9 mouse cellular contexts compared by ENCODE assay signal in genomic region chr4:149277571-149277970, GRCm38 (mm10). TPM values are rescaled to one million over a fixed set of nuclear protein-coding genes. Genes with fewer than 3 reads are reported as not detected.
A peak's percentile ranks its signal among the peaks of the same experiment; 100 is the strongest.
DNase-seq lines count a peak whose midpoint lies in the region; ATAC-seq and TF ChIP-seq lines count a peak whose summit lies in the region.
"Had no signal": no experiment of that assay in that cellular context is flagged by ENCODE, and none has a peak within 500 bp of the region (broad histone marks: within the 10 kb centered on the region; RNA-seq: fewer than 3 reads in every experiment).

No protein-coding gene starts in this region.

- H3K27me3 ChIP-seq in forebrain, embryonic 10.5 days (ENCODE audit: poor library complexity, severe bottlenecking) = no peaks in the 10 kb centered on the region
- H3K27me3 ChIP-seq in forebrain, embryonic 11.5 days (ENCODE audit: control insufficient read depth, insufficient read depth, low read length) = no peaks in the 10 kb centered on the region
- H3K27me3 ChIP-seq in heart, embryonic 13.5 days (replicated peaks) = no peaks in the 10 kb centered on the region
- H3K27me3 ChIP-seq in limb, embryonic 15.5 days = no peaks in the 10 kb centered on the region
- no peaks in the 10 kb centered on the region for H3K27me3 ChIP-seq in stomach, postnatal 0 days (ENCODE audit: control insufficient read depth, insufficient read depth, low read length)
- H3K27me3 ChIP-seq: neural tube, embryonic 12.5 days had no signal

- 86% methylated on average over 4 of the region's 4 CpGs for WGBS in forebrain, embryonic 10.5 days
- WGBS in forebrain, embryonic 11.5 days = 79% methylated on average over 4 of the region's 4 CpGs
- WGBS in heart, embryonic 13.5 days = 36% methylated on average over 4 of the region's 4 CpGs
- WGBS in limb, embryonic 15.5 days = 18% methylated on average over 4 of the region's 4 CpGs
- 21% methylated on average over 4 of the region's 4 CpGs for WGBS in stomach, postnatal 0 days

- H3K9ac ChIP-seq in forebrain, embryonic 11.5 days (ENCODE audit: low read length) = no peak overlapping the region
- 0 out of 2 replicates have a peak overlapping the region, but pooled peaks have one; percentile 24 for H3K9ac ChIP-seq in heart, embryonic 13.5 days
- no peak overlapping the region for H3K9ac ChIP-seq in limb, embryonic 15.5 days
- H3K9ac ChIP-seq in stomach, postnatal 0 days (ENCODE audit: low read length) = no peak overlapping the region
- H3K9ac ChIP-seq: neural tube, embryonic 12.5 days had no signal

- no peak overlapping the region for H3K4me2 ChIP-seq in forebrain, embryonic 11.5 days (ENCODE audit: low read depth, low read length, severe bottlenecking)
- peak overlapping the region; percentile 62 for H3K4me2 ChIP-seq in heart, embryonic 13.5 days
- H3K4me2 ChIP-seq in limb, embryonic 15.5 days = 0 out of 2 replicates have a peak overlapping the region, but pooled peaks have one; percentile 8
- H3K4me2 ChIP-seq in stomach, postnatal 0 days (replicated peaks; ENCODE audit: low read depth) = 0 out of 2 replicates have a peak overlapping the region, but pooled peaks have one; percentile 4
- H3K4me2 ChIP-seq: neural tube, embryonic 12.5 days had no signal

- no peak for TF ChIP-seq CTCF in brain, embryonic 14.5 days (IDR thresholded peaks at IDR 0.05; ENCODE audit: borderline replicate concordance, extremely low read depth, insufficient read depth, insufficient read length)
- TF ChIP-seq CTCF in stomach, postnatal 0 days (IDR thresholded peaks at IDR 0.05; ENCODE audit: low read depth) = no peak

- peaks cover 11% of the 10 kb centered on the region; the same call in 1 of the 2 replicates for H3K9me3 ChIP-seq in forebrain, embryonic 10.5 days
- H3K9me3 ChIP-seq in forebrain, embryonic 11.5 days (ENCODE audit: control insufficient read depth, low read length) = peaks cover 3% of the 10 kb centered on the region; the same call in 1 of the 2 replicates
- no peaks in the 10 kb centered on the region for H3K9me3 ChIP-seq in heart, embryonic 13.5 days
- H3K9me3 ChIP-seq in limb, embryonic 15.5 days = no peaks in the 10 kb centered on the region
- no peaks in the 10 kb centered on the region for H3K9me3 ChIP-seq in stomach, postnatal 0 days (ENCODE audit: control insufficient read depth, low read length)
- H3K9me3 ChIP-seq: neural tube, embryonic 12.5 days had no signal

- TF ChIP-seq EP300 in stomach, postnatal 0 days (optimal IDR thresholded peaks at IDR 0.05) = no peak

- peak; percentile 24 for DNase-seq in forebrain, embryonic 10.5 days (ENCODE audit: extremely low spot score, low spot score)
- DNase-seq in forebrain, embryonic 11.5 days (ENCODE audit: low spot score) = no peak
- peak; percentile 84 for DNase-seq in brain, embryonic 14.5 days (ENCODE audit: low read depth)
- peak; percentile 62 for DNase-seq in stomach, postnatal 0 days (ENCODE audit: low spot score)
- DNase-seq in cerebellum, adult 8-10 months = no peak

- H3K4me1 ChIP-seq in forebrain, embryonic 10.5 days = peaks cover 25% of the 10 kb centered on the region
- H3K4me1 ChIP-seq in forebrain, embryonic 11.5 days (replicated peaks; ENCODE audit: control insufficient read depth, insufficient read depth, low read length) = no peaks in the 10 kb centered on the region
- H3K4me1 ChIP-seq in heart, embryonic 13.5 days = peaks cover 42% of the 10 kb centered on the region
- peaks cover 9% of the 10 kb centered on the region; the same call in 1 of the 2 replicates for H3K4me1 ChIP-seq in limb, embryonic 15.5 days
- no peaks in the 10 kb centered on the region for H3K4me1 ChIP-seq in stomach, postnatal 0 days (replicated peaks; ENCODE audit: control insufficient read depth, insufficient read depth)

- peaks cover 64% of the 10 kb centered on the region for H3K36me3 ChIP-seq in forebrain, embryonic 10.5 days (replicated peaks)
- peaks cover 20% of the 10 kb centered on the region for H3K36me3 ChIP-seq in forebrain, embryonic 11.5 days (ENCODE audit: control insufficient read depth, insufficient read depth, low read length)
- H3K36me3 ChIP-seq in heart, embryonic 13.5 days = peaks cover 43% of the 10 kb centered on the region
- H3K36me3 ChIP-seq in limb, embryonic 15.5 days = peaks cover 26% of the 10 kb centered on the region
- peaks cover 12% of the 10 kb centered on the region for H3K36me3 ChIP-seq in stomach, postnatal 0 days (ENCODE audit: control insufficient read depth, insufficient read depth, low read length)

- H3K4me3 ChIP-seq in forebrain, embryonic 10.5 days = no peak overlapping the region
- H3K4me3 ChIP-seq in forebrain, embryonic 11.5 days (ENCODE audit: low read depth, low read length) = no peak overlapping the region
- peak overlapping the region; percentile 24; the same call in 1 of the 2 replicates for H3K4me3 ChIP-seq in heart, embryonic 13.5 days
- no peak overlapping the region for H3K4me3 ChIP-seq in limb, embryonic 15.5 days
- no peak overlapping the region for H3K4me3 ChIP-seq in stomach, postnatal 0 days (ENCODE audit: low read depth, low read length)
- H3K4me3 ChIP-seq: neural tube, embryonic 12.5 days had no signal

- ATAC-seq in forebrain, embryonic 11.5 days (replicated peaks; ENCODE audit: low FRiP score) = no peak
- no peak for ATAC-seq in heart, embryonic 13.5 days (ENCODE audit: extremely low read depth, insufficient number of reproducible peaks, low FRiP score, low TSS enrichment)
- ATAC-seq in limb, embryonic 15.5 days (ENCODE audit: insufficient number of reproducible peaks, low FRiP score, low TSS enrichment, low read depth) = peak; percentile 79
- peak; percentile 92 for ATAC-seq in stomach, postnatal 0 days (ENCODE audit: low FRiP score, low TSS enrichment)
- no peak for ATAC-seq in erythroid progenitor cell, adult 5-6 weeks (replicated peaks; ENCODE audit: low FRiP score, poor library complexity, severe bottlenecking)

- no peak for TF ChIP-seq POLR2A in brain, embryonic 14.5 days (IDR thresholded peaks at IDR 0.05; ENCODE audit: borderline replicate concordance, extremely low read depth, insufficient read depth, insufficient read length, poor library complexity, severe bottlenecking)

- no peak overlapping the region for H3K27ac ChIP-seq in forebrain, embryonic 10.5 days
- no peak overlapping the region for H3K27ac ChIP-seq in forebrain, embryonic 11.5 days (ENCODE audit: low read depth, low read length)
- H3K27ac ChIP-seq in heart, embryonic 13.5 days (replicated peaks) = peak overlapping the region; percentile 20; the same call in 1 of the 2 replicates
- no peak overlapping the region; the same call in none of the 2 replicates for H3K27ac ChIP-seq in limb, embryonic 15.5 days
- 0 out of 2 replicates have a peak overlapping the region, but pooled peaks have one; percentile 20 for H3K27ac ChIP-seq in stomach, postnatal 0 days (replicated peaks)
- H3K27ac ChIP-seq: neural tube, embryonic 12.5 days had no signal

RNA-seq across cellular contexts. Expression of gene Kif1b, which starts 29.9 kb away (rescaled TPM):
- polyA plus RNA-seq in forebrain, embryonic 10.5 days (2016; fragmentation: Nextera tagmentation; extraction: Ambion mirVana) = 55.9 and 59.8 TPM in 2 replicates
- polyA plus RNA-seq in forebrain, embryonic 11.5 days (2014; fragmentation: Nextera tagmentation; extraction: Ambion mirVana) = 93.3 and 96.4 TPM in 2 replicates
- polyA plus RNA-seq in brain, embryonic 14.5 days (2012; rRNA removed) = 189 and 232 TPM in 2 replicates
- polyA plus RNA-seq in heart, embryonic 13.5 days (2015; fragmentation: Nextera tagmentation; extraction: Ambion mirVana) = 37.8 and 39.9 TPM in 2 replicates
- polyA plus RNA-seq in limb, embryonic 15.5 days (2015; fragmentation: Nextera tagmentation; extraction: Ambion mirVana) = 41.6 and 47.3 TPM in 2 replicates
- 18.0 and 23.9 TPM in 2 replicates for polyA plus RNA-seq in stomach, postnatal 0 days (2015; fragmentation: Nextera tagmentation; extraction: Ambion mirVana)
- total RNA-seq in erythroid progenitor cell, adult 5-6 weeks (2015; ENCODE audit: low replicate concordance) = 4.6 and 5.4 TPM in 2 replicates
- 7.4 and 8.0 TPM in 2 replicates for total RNA-seq in erythroid progenitor cell, adult 5-6 weeks (2017; ENCODE audit: low replicate concordance)

Comparison
In these comparisons a context has a peak if more than half of its experiments do, and no peak if none do; other contexts are left out.
1. DNase-seq: peak in forebrain, embryonic 10.5 days (single experiment), brain, embryonic 14.5 days (single experiment) and stomach, postnatal 0 days (single experiment); none in forebrain, embryonic 11.5 days (single experiment) and cerebellum, adult 8-10 months (single experiment).
2. H3K27ac ChIP-seq: peak in heart, embryonic 13.5 days (single experiment) and stomach, postnatal 0 days (single experiment); none in forebrain, embryonic 10.5 days (single experiment), forebrain, embryonic 11.5 days (single experiment) and limb, embryonic 15.5 days (single experiment).
3. ATAC-seq: peak in limb, embryonic 15.5 days (single experiment) and stomach, postnatal 0 days (single experiment); none in forebrain, embryonic 11.5 days (single experiment), heart, embryonic 13.5 days (single experiment) and erythroid progenitor cell, adult 5-6 weeks (single experiment).